Mouse (Mus musculus) CD4-positive, CD25-positive, alpha-beta regulatory T cell, adult 9 weeks (primary cell): ENCODE measurements around the gene Cpeb1. TPM values are rescaled to one million over a fixed set of nuclear protein-coding genes. Genes with fewer than 3 reads are reported as not detected.

Experiments used
- polyA plus RNA-seq: library from polyadenylated mRNA; unstranded; fragments of 100-300 nt; shearing (Covaris generic); gene quantifications from one replicate; pipeline ENCODE4 v1.2.1, GENCODE M21; 2017

The Cpeb1 gene
- polyA plus RNA-seq, result 0.36 TPM

GRCm38 (mm10) chr7:81455155-81455651, at the start of gene Cpeb1:
Cpeb1 (minus strand) TSS chr7:81455465.

GRCm38 (mm10) chr7:81498181-81498580, 42.9 kb upstream of the Cpeb1 start, which contains the start of gene BC048679:
BC048679 (minus strand) TSS chr7:81498281.

GRCm38 (mm10) chr7:81493331-81494021, 38.2 kb upstream of the Cpeb1 start, which contains the start of gene Ap3b2:
Ap3b2 (minus strand) TSS chr7:81493925.

GRCm38 (mm10) chr7:81344544-81345446, 110.5 kb downstream of the Cpeb1 start, which contains the start of gene Rps17:
Rps17 (minus strand) TSS chr7:81345254.

Other genes starting within 250 kb of the Cpeb1 start
- 0.84 TPM for gene Pde8a, start 241.9 kb downstream of the Cpeb1 start, polyA plus RNA-seq
- gene Rps17, start 110.2 kb downstream of the Cpeb1 start, polyA plus RNA-seq, result 978 TPM
- gene Ap3b2, start 38.5 kb upstream of the Cpeb1 start, polyA plus RNA-seq, result not detected
- not detected for gene BC048679, start 42.8 kb upstream of the Cpeb1 start, polyA plus RNA-seq
- 6.8 TPM for gene Fsd2, start 111.5 kb upstream of the Cpeb1 start, polyA plus RNA-seq
- gene Whamm, start 115.8 kb upstream of the Cpeb1 start, polyA plus RNA-seq, result 2.6 TPM